Mouse (Mus musculus): ENCODE results near the gene Cdipt.

- TF ChIP-seq CTCF (IDR thresholded peaks at IDR 0.05; ENCODE audit: borderline replicate concordance, insufficient read depth, low read length) (no peak), POLR2A (IDR thresholded peaks at IDR 0.05; ENCODE audit: low read depth, low read length) (peak; percentile 49)
Observed at GRCm38 (mm10) chr7:127026984-127027726, 51.4 kb downstream of the Cdipt start, which contains the start of gene Maz.
